Mouse (Mus musculus): ENCODE results near the gene Arsb. TPM values are rescaled to one million over a fixed set of nuclear protein-coding genes. Genes with fewer than 3 reads are reported as not detected.
"Not testable (repeated sequence)": the region's sequence is repeated elsewhere in the genome, so short reads cannot be mapped to it uniquely, and the experiment has no call there.

Gene Arsb
- polyA plus RNA-seq, 1 experiment, result 19.1 TPM

- no peak overlapping the region for H3K4me3 ChIP-seq (ENCODE audit: control insufficient read depth, insufficient read depth, low read length)
- no peaks in the 10 kb centered on the region for H3K4me1 ChIP-seq (replicated peaks; ENCODE audit: control insufficient read depth, insufficient read depth, low read length)
- TF ChIP-seq CTCF (IDR thresholded peaks at IDR 0.05; ENCODE audit: borderline replicate concordance, control insufficient read depth, extremely low read depth, insufficient read depth, low read length, poor library complexity) (no peak), POLR2A (IDR thresholded peaks at IDR 0.05; ENCODE audit: control insufficient read depth, extremely low read depth, insufficient read depth, low read length, poor library complexity) (no peak)
- H3K36me3 ChIP-seq (ENCODE audit: control insufficient read depth, insufficient read depth, low read length), result no peaks in the 10 kb centered on the region
- no peak overlapping the region for H3K27ac ChIP-seq (ENCODE audit: control insufficient read depth, insufficient read depth, low read length)
- DNase-seq, result no peak
- no peaks in the 10 kb centered on the region for H3K27me3 ChIP-seq (ENCODE audit: control insufficient read depth, insufficient read depth, low read length)
- 78% methylated on average over 5 of the region's 5 CpGs for WGBS
Measured at GRCm38 (mm10) chr13:93797011-93797600, 25.7 kb downstream of the Arsb start.

GRCm38 (mm10) chr13:93810311-93810710 is 38.9 kb downstream of the Arsb start:
- WGBS, result 88% methylated on average over 2 of the region's 2 CpGs
- H3K27ac ChIP-seq (ENCODE audit: control insufficient read depth, insufficient read depth, low read length); DNase-seq: not testable (repeated sequence)

GRCm38 (mm10) chr13:93814081-93814480 is 42.7 kb downstream of the Arsb start:
- no peaks in the 10 kb centered on the region for H3K36me3 ChIP-seq (ENCODE audit: control insufficient read depth, insufficient read depth, low read length)

More at GRCm38 (mm10) chr13:93810311-93810710, 38.9 kb downstream of the Arsb start:
- not testable (repeated sequence) for H3K27me3 ChIP-seq (ENCODE audit: control insufficient read depth, insufficient read depth, low read length); H3K4me3 ChIP-seq (ENCODE audit: control insufficient read depth, insufficient read depth, low read length); H3K36me3 ChIP-seq (ENCODE audit: control insufficient read depth, insufficient read depth, low read length)
- H3K4me1 ChIP-seq (replicated peaks; ENCODE audit: control insufficient read depth, insufficient read depth, low read length), result peaks cover 13% of the 10 kb centered on the region

GRCm38 (mm10) chr13:93814676-93815075 is 43.2 kb downstream of the Arsb start:
- WGBS, result 18% methylated on average over 12 of the region's 12 CpGs
- H3K4me1 ChIP-seq (replicated peaks; ENCODE audit: control insufficient read depth, insufficient read depth, low read length), result peaks cover 13% of the 10 kb centered on the region
- H3K27ac ChIP-seq (ENCODE audit: control insufficient read depth, insufficient read depth, low read length), result no peak overlapping the region
- no peaks in the 10 kb centered on the region for H3K27me3 ChIP-seq (ENCODE audit: control insufficient read depth, insufficient read depth, low read length)
- no peaks in the 10 kb centered on the region for H3K36me3 ChIP-seq (ENCODE audit: control insufficient read depth, insufficient read depth, low read length)
- H3K4me3 ChIP-seq (ENCODE audit: control insufficient read depth, insufficient read depth, low read length), result no peak overlapping the region
- DNase-seq, result no peak
- TF ChIP-seq CTCF (IDR thresholded peaks at IDR 0.05; ENCODE audit: borderline replicate concordance, control insufficient read depth, extremely low read depth, insufficient read depth, low read length, poor library complexity) (no peak), POLR2A (IDR thresholded peaks at IDR 0.05; ENCODE audit: control insufficient read depth, extremely low read depth, insufficient read depth, low read length, poor library complexity) (no peak)

More at GRCm38 (mm10) chr13:93814081-93814480, 42.7 kb downstream of the Arsb start:
- Histone ChIP-seq H3K27me3 (ENCODE audit: control insufficient read depth, insufficient read depth, low read length) (no peaks in the 10 kb centered on the region), H3K4me1 (replicated peaks; ENCODE audit: control insufficient read depth, insufficient read depth, low read length) (peaks cover 13% of the 10 kb centered on the region), H3K27ac (ENCODE audit: control insufficient read depth, insufficient read depth, low read length) (no peak overlapping the region), H3K4me3 (ENCODE audit: control insufficient read depth, insufficient read depth, low read length) (no peak overlapping the region)
- 97% methylated on average over 6 of the region's 6 CpGs for whole genome bisulfite sequencing
- no peak for DNase-seq
- TF ChIP-seq CTCF (IDR thresholded peaks at IDR 0.05; ENCODE audit: borderline replicate concordance, control insufficient read depth, extremely low read depth, insufficient read depth, low read length, poor library complexity) (no peak), POLR2A (IDR thresholded peaks at IDR 0.05; ENCODE audit: control insufficient read depth, extremely low read depth, insufficient read depth, low read length, poor library complexity) (no peak)

- TF ChIP-seq POLR2A (IDR thresholded peaks at IDR 0.05; ENCODE audit: control insufficient read depth, extremely low read depth, insufficient read depth, low read length, poor library complexity), result no peak
- no peak for TF ChIP-seq CTCF (IDR thresholded peaks at IDR 0.05; ENCODE audit: borderline replicate concordance, control insufficient read depth, extremely low read depth, insufficient read depth, low read length, poor library complexity)
- peaks cover 13% of the 10 kb centered on the region for H3K4me1 ChIP-seq (replicated peaks; ENCODE audit: control insufficient read depth, insufficient read depth, low read length)
- WGBS, result 87% methylated on average over 11 of the region's 11 CpGs
- H3K27me3 ChIP-seq (ENCODE audit: control insufficient read depth, insufficient read depth, low read length), result no peaks in the 10 kb centered on the region
- H3K4me3 ChIP-seq (ENCODE audit: control insufficient read depth, insufficient read depth, low read length), result no peak overlapping the region
- no peaks in the 10 kb centered on the region for H3K36me3 ChIP-seq (ENCODE audit: control insufficient read depth, insufficient read depth, low read length)
- DNase-seq, result no peak
- H3K27ac ChIP-seq (ENCODE audit: control insufficient read depth, insufficient read depth, low read length), result no peak overlapping the region
Measured at GRCm38 (mm10) chr13:93815128-93815527, 43.7 kb downstream of the Arsb start.

GRCm38 (mm10) chr13:93816127-93816526 is 44.7 kb downstream of the Arsb start:
- TF ChIP-seq POLR2A (IDR thresholded peaks at IDR 0.05; ENCODE audit: control insufficient read depth, extremely low read depth, insufficient read depth, low read length, poor library complexity) (no peak), CTCF (IDR thresholded peaks at IDR 0.05; ENCODE audit: borderline replicate concordance, control insufficient read depth, extremely low read depth, insufficient read depth, low read length, poor library complexity) (no peak)
- no peak overlapping the region for H3K4me3 ChIP-seq (ENCODE audit: control insufficient read depth, insufficient read depth, low read length)
- H3K4me1 ChIP-seq (replicated peaks; ENCODE audit: control insufficient read depth, insufficient read depth, low read length), result peaks cover 13% of the 10 kb centered on the region
- no peak for DNase-seq
- H3K27ac ChIP-seq (ENCODE audit: control insufficient read depth, insufficient read depth, low read length), result no peak overlapping the region
- no peaks in the 10 kb centered on the region for H3K27me3 ChIP-seq (ENCODE audit: control insufficient read depth, insufficient read depth, low read length)
- 92% methylated on average over 2 of the region's 2 CpGs for WGBS
- no peaks in the 10 kb centered on the region for H3K36me3 ChIP-seq (ENCODE audit: control insufficient read depth, insufficient read depth, low read length)

All from thymus, adult 2 months (tissue).